Mouse (Mus musculus) myocyte (in vitro differentiated cells): ENCODE data around the gene Suds3. TPM values are rescaled to one million over a fixed set of nuclear protein-coding genes. Genes with fewer than 3 reads are reported as not detected.

ENCODE experiments used
- H3K27me3 ChIP-seq: one replicate; pipeline ENCODE4 v1.6.1; 2011; ENCODE audit not compliant: control insufficient read depth, insufficient read depth, insufficient read length
- H3K36me3 ChIP-seq: one replicate; pipeline ENCODE4 v1.6.1; 2011; ENCODE audit not compliant: control insufficient read depth, insufficient read depth
- H3K4me2 ChIP-seq: one replicate; pipeline ENCODE4 v1.6.1; 2011; ENCODE audit warnings: low read depth, control low read depth
- H3K4me3 ChIP-seq: one replicate; pipeline ENCODE4 v1.5.1; 2011; ENCODE audit warnings: mild to moderate bottlenecking, control low read depth, moderate library complexity
- H3K79me2 ChIP-seq: one replicate; pipeline ENCODE4 v1.6.1; 2011; ENCODE audit not compliant: control insufficient read depth, insufficient read depth
- H3ac ChIP-seq: one replicate; pipeline ENCODE4 v1.6.1; 2011; ENCODE audit not compliant: control insufficient read depth, insufficient read length
- CEBPB ChIP-seq: IDR thresholded peaks from 2 replicates; pipeline ENCODE4 v1.6.1; 2011; ENCODE audit warnings: mild to moderate bottlenecking, moderate library complexity; ENCODE audit not compliant: poor library complexity, insufficient read depth, severe bottlenecking
- E2F4 ChIP-seq: IDR thresholded peaks from one replicate; pipeline ENCODE4 v1.6.1; 2011; ENCODE audit warnings: mild to moderate bottlenecking, control low read depth, moderate library complexity; ENCODE audit not compliant: insufficient read depth
- MAX ChIP-seq: IDR thresholded peaks from one replicate; pipeline ENCODE4 v1.6.1; 2011; ENCODE audit warnings: low read depth, mild to moderate bottlenecking, control low read depth
- MYOD1 ChIP-seq, 3 experiments: IDR thresholded peaks; one replicate each; pipeline ENCODE4 v1.6.1; 2011; ENCODE audit warnings: control low read depth in 2 of 3, low read depth in 2 of 3, mild to moderate bottlenecking in 2 of 3, moderate library complexity in 1 of 3; ENCODE audit not compliant: insufficient read length in 2 of 3, control insufficient read depth in 1 of 3
- MYOG ChIP-seq, 3 experiments: IDR thresholded peaks; one replicate each; pipeline ENCODE4 v1.6.1; 2011; ENCODE audit warnings: control low read depth in 2 of 3, low read depth in 2 of 3, mild to moderate bottlenecking in 2 of 3; ENCODE audit not compliant: insufficient read length in 2 of 3, control insufficient read depth in 1 of 3, insufficient read depth in 1 of 3
- POLR2A ChIP-seq: IDR thresholded peaks from one replicate; pipeline ENCODE4 v1.6.1; 2011; ENCODE audit warnings: low read depth, mild to moderate bottlenecking, control low read depth, moderate library complexity; ENCODE audit not compliant: insufficient read length
- POLR2AphosphoS2 ChIP-seq: IDR thresholded peaks from one replicate; pipeline ENCODE4 v1.6.1; 2011; ENCODE audit warnings: low read depth, control low read depth; ENCODE audit not compliant: insufficient read length
- REST ChIP-seq: IDR thresholded peaks from one replicate; pipeline ENCODE4 v1.6.1; 2011; ENCODE audit warnings: mild to moderate bottlenecking, control low read depth, moderate library complexity; ENCODE audit not compliant: insufficient read depth, insufficient read length
- SRF ChIP-seq: IDR thresholded peaks from one replicate; pipeline ENCODE4 v1.6.1; 2011; ENCODE audit warnings: low read depth; ENCODE audit not compliant: control insufficient read depth, insufficient read length
- TCF12 ChIP-seq: IDR thresholded peaks from one replicate; pipeline ENCODE4 v1.6.1; 2011; ENCODE audit warnings: mild to moderate bottlenecking, control low read depth; ENCODE audit not compliant: poor library complexity, insufficient read depth, severe bottlenecking
- TCF3 ChIP-seq: IDR thresholded peaks from one replicate; pipeline ENCODE4 v1.6.1; 2011; ENCODE audit warnings: low read depth, control low read depth; ENCODE audit not compliant: insufficient read length
- USF1 ChIP-seq: IDR thresholded peaks from one replicate; pipeline ENCODE4 v1.6.1; 2011; ENCODE audit warnings: low read depth, mild to moderate bottlenecking, control low read depth, moderate library complexity
- polyA plus RNA-seq: library from polyadenylated mRNA; unstranded; fragments of >200 nt; fragmentation: generic; extraction: Trizol; gene quantifications from one replicate; pipeline ENCODE4 v1.2.1, GENCODE M21; 2012; ENCODE audit warnings: missing spikeins

The Suds3 gene
- polyA plus RNA-seq, 1 experiment = 77.0 TPM

DNA sequence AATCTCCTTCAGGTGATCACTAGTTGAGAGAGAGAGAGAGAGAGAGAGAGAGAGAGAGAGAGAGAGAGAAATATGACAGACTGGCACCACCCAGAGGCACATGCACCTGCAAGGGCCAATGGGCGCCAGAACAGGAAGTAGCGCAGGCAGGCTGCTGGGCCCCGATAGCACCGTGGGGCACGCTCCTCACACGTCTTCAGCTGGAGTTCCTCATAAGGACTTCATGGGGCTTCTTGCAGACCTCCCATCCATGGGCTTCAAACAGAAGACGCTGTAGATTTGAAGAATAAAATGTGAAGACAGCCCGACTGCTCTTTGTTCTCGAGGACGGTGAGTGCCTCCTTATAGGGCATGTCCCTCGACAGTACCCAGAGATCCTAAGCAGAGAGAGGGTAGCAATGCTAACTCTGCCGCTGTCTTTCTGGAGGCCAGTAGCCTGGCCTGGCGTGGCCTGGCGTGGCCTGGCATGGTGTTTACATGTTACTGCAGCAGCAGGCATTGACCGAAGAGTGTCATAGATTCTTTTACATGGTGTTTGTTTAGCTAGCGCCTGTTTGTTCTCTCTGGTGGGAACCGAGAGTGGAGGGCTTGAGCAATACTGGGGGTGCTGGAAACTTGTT is 17.6 kb upstream of the Suds3 start:
- Histone ChIP-seq H3K4me3 (no peak overlapping the region), H3K79me2 (no peaks in the 10 kb centered on the region), H3ac (no peak overlapping the region)

DNA sequence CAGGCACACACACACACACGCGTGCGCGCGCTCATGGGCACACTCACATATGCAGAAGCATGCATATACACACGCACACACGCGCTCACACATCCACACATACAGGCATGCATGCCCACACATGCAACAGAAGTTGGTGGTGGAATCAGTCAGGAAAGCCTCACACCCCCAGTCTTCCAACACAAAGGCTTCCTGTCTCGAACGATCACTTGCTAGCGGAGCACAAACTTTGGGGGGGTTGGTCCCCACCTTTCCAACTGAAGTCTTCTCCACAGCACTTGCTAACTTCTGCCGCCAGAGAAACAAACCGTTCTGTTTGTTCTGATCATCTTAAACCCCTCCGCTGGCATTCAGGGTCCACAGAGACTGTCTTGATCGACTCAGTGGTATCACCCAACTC is 14.8 kb upstream of the Suds3 start:
- no peaks in the 10 kb centered on the region for H3K36me3 ChIP-seq
- TF ChIP-seq REST (no peak), TCF3 (no peak), E2F4 (no peak), MAX (no peak), TCF12 (no peak), POLR2A (no peak), CEBPB (no peak), SRF (no peak), MYOG (IDR thresholded peaks at IDR 0.05; ENCODE audit: control insufficient read depth in 1 of 3, insufficient read depth in 1 of 3, insufficient read length in 2 of 3, low read depth in 2 of 3) (no peak), USF1 (no peak), MYOD1 (IDR thresholded peaks at IDR 0.05; ENCODE audit: control insufficient read depth in 1 of 3, insufficient read length in 2 of 3, low read depth in 2 of 3) (no peak), POLR2AphosphoS2 (no peak)
- H3K27me3 ChIP-seq = no peaks in the 10 kb centered on the region
- H3K4me2 ChIP-seq = no peak overlapping the region
- no peak overlapping the region for H3K4me3 ChIP-seq
- no peaks in the 10 kb centered on the region for H3K79me2 ChIP-seq
- no peak overlapping the region for H3ac ChIP-seq

More for the DNA sequence above, 17.6 kb upstream of the Suds3 start:
- no peak for TF ChIP-seq TCF12
- TF ChIP-seq MYOG (IDR thresholded peaks at IDR 0.05; ENCODE audit: control insufficient read depth in 1 of 3, insufficient read depth in 1 of 3, insufficient read length in 2 of 3, low read depth in 2 of 3) = no peak
- TF ChIP-seq POLR2A = no peak
- TF ChIP-seq CEBPB = no peak
- no peak for TF ChIP-seq POLR2AphosphoS2
- TF ChIP-seq E2F4 = no peak
- TF ChIP-seq SRF = no peak
- no peak for TF ChIP-seq USF1
- no peak for TF ChIP-seq REST
- no peak for TF ChIP-seq TCF3
- no peak for TF ChIP-seq MYOD1 (IDR thresholded peaks at IDR 0.05; ENCODE audit: control insufficient read depth in 1 of 3, insufficient read length in 2 of 3, low read depth in 2 of 3)
- no peak for TF ChIP-seq MAX
- Histone ChIP-seq H3K4me2 (no peak overlapping the region), H3K27me3 (no peaks in the 10 kb centered on the region), H3K36me3 (no peaks in the 10 kb centered on the region)

DNA sequence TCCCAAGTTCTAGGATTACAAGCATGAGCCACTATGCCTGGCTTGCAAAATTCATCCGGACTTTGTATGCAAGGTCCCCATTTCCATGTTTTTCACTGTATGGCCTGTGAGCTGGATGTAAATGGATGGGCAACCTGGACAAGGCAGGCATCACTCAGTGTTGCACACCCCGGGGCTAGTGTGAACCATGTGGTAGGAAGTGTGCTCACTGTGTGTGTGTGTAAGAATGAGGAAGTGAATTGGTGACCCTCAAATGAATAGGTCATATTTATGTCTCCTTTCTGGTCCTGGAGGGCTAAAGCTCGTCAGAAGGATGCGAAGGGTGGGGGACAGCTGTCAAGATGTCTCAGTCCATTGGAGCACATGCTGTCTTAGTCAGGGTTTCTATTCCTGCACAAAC is 11.1 kb upstream of the Suds3 start:
- Histone ChIP-seq H3K79me2 (no peaks in the 10 kb centered on the region), H3K4me3 (no peak overlapping the region), H3K36me3 (no peaks in the 10 kb centered on the region), H3K4me2 (no peak overlapping the region), H3K27me3 (no peaks in the 10 kb centered on the region), H3ac (no peak overlapping the region)
- TF ChIP-seq MYOG (IDR thresholded peaks at IDR 0.05; ENCODE audit: control insufficient read depth in 1 of 3, insufficient read depth in 1 of 3, insufficient read length in 2 of 3, low read depth in 2 of 3) (no peak), TCF3 (no peak), E2F4 (no peak), POLR2A (no peak), MAX (no peak), MYOD1 (IDR thresholded peaks at IDR 0.05; ENCODE audit: control insufficient read depth in 1 of 3, insufficient read length in 2 of 3, low read depth in 2 of 3) (no peak), POLR2AphosphoS2 (no peak), CEBPB (no peak), USF1 (no peak), REST (no peak), SRF (no peak)

- Histone ChIP-seq H3K4me2 (no peak overlapping the region), H3K36me3 (no peaks in the 10 kb centered on the region), H3ac (no peak overlapping the region), H3K27me3 (no peaks in the 10 kb centered on the region), H3K4me3 (no peak overlapping the region), H3K79me2 (no peaks in the 10 kb centered on the region)
- no peak for TF ChIP-seq TCF3
- TF ChIP-seq POLR2A = no peak
- TF ChIP-seq USF1 = no peak
Observed at GRCm38 (mm10) chr5:117125482-117126346, 9.8 kb upstream of the Suds3 start.

- TF ChIP-seq SRF (no peak), TCF3 (no peak), REST (no peak), POLR2A (no peak), MAX (no peak), E2F4 (no peak), USF1 (no peak), MYOD1 (IDR thresholded peaks at IDR 0.05; ENCODE audit: control insufficient read depth in 1 of 3, insufficient read length in 2 of 3, low read depth in 2 of 3) (no peak), MYOG (IDR thresholded peaks at IDR 0.05; ENCODE audit: control insufficient read depth in 1 of 3, insufficient read depth in 1 of 3, insufficient read length in 2 of 3, low read depth in 2 of 3) (no peak), POLR2AphosphoS2 (no peak), TCF12 (no peak), CEBPB (no peak)
- Histone ChIP-seq H3ac (no peak overlapping the region), H3K4me3 (no peak overlapping the region)
Observed at GRCm38 (mm10) chr5:117123840-117124239, 7.9 kb upstream of the Suds3 start.

More at GRCm38 (mm10) chr5:117123840-117124239, 7.9 kb upstream of the Suds3 start:
- Histone ChIP-seq H3K36me3 (no peaks in the 10 kb centered on the region), H3K27me3 (no peaks in the 10 kb centered on the region), H3K4me2 (no peak overlapping the region), H3K79me2 (no peaks in the 10 kb centered on the region)
